Mouse (Mus musculus) left cerebral cortex, postnatal 4 days (tissue): ENCODE data around the gene Pde3a. TPM values are rescaled to one million over a fixed set of nuclear protein-coding genes. Genes with fewer than 3 reads are reported as not detected.

Experiments used
- DNase-seq: peaks from one replicate; pipeline ENCODE4 v3.0.0-alpha.2; 2022
- intact Hi-C: fragments of 180-260 bp; cut with DNase I; formaldehyde crosslinking; loops from one replicate; pipeline ENCODE4 v1.15.1; 2025
- total RNA-seq, 2 experiments: library from RNA; stranded (reverse); gene quantifications; 2 replicates each; pipeline ENCODE4 v1.2.3; 2021

Gene Pde3a
- 1 to 10 TPM; 2.3 to 3.2 TPM for total RNA-seq

GRCm38 (mm10) chr6:141248691-141249584 lies at the start of gene Pde3a:
Pde3a (plus strand) TSS chr6:141249269.
- DNase-seq: peak; percentile 13
- intact Hi-C loops: no loop called here

DNA sequence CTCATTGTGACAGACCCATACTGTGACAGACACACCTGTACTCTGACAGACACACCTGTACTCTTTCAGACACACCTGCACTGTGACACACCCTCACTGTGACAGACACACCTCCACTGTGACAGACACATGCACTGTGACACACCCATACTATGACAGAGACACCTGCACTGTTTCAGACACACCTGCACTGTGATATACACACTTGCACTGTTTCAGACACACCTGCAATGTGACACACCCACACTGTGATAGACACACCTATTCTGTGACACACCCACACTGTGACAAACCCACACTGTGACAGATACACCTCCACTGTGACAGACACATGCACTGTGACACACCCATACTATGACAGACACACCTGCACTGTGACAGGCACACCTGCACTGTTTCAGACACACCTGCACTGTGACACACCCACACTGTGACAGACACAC lies 48.9 kb upstream of the Pde3a start:
- intact Hi-C loops: no loop called here
- DNase-seq: no peak

DNA sequence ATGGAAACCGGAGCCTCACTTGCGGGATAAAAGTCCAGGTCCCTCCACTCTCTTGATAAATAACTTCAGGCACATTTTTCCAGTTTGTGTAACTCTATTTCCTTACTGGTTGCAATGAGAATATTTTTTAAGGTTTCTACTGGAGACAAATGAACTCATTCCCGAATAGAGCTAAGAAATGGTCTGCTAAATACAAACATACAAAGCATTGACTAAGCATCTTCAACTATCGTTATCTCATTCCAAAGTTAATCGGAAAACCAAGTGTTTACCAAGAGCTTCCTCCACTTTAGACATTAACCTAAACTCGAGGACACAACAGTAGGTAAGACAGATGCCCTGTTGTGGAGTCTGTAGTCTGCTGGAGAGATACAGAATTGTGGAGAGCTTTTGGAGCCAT lies 41.5 kb upstream of the Pde3a start:
- intact Hi-C loops: no loop called here

GRCm38 (mm10) chr6:141208283-141208872 lies 40.7 kb upstream of the Pde3a start:
- no peak for DNase-seq
- intact Hi-C loops: no loop called here

More for the DNA sequence above, 41.5 kb upstream of the Pde3a start:
- DNase-seq: no peak

GRCm38 (mm10) chr6:141210021-141210420 lies 39.0 kb upstream of the Pde3a start:
- intact Hi-C loops: no loop called here
- no peak for DNase-seq

DNA sequence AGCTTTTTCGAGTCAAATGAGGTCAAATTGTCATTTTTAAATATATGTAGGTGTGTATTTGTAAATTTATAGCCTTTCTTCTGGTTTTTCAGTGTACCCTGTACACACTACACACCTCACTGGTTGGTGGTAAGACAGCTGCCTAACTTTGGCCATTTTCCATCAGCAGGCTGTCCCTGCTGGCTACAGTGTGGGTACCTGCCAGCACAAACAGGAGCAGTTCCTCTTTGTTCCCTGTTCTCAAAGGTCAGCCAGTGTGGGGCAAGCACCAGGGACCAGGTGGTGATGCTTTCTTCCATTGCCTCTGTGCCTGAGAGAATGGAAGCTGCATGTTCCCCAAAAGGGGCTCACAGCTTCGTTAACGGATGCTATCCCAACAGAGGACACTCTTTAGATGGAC lies 28.0 kb upstream of the Pde3a start:
- peak; percentile 50 for DNase-seq
- intact Hi-C loops: no loop called here

- DNase-seq: no peak
- intact Hi-C loops: no loop called here
Measured at GRCm38 (mm10) chr6:141226851-141227657, 22.0 kb upstream of the Pde3a start.

DNA sequence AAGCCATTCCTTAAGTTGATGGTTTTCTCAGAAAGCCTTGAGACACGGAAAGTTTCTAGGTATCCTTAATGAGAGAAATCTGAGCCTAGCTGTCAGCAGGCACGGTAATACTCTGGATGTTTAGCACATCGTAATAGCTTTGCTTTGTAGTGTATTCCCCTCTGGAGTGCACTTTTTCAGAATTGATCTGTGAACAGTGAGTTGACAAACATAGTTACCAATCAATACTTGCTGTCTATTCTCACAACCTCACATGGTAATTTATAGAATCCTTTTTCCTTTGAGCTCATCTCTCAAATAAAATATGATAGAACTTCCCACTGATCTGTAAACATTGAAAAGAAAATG lies 21.4 kb upstream of the Pde3a start:
- intact Hi-C loops: no loop called here
- no peak for DNase-seq

DNA sequence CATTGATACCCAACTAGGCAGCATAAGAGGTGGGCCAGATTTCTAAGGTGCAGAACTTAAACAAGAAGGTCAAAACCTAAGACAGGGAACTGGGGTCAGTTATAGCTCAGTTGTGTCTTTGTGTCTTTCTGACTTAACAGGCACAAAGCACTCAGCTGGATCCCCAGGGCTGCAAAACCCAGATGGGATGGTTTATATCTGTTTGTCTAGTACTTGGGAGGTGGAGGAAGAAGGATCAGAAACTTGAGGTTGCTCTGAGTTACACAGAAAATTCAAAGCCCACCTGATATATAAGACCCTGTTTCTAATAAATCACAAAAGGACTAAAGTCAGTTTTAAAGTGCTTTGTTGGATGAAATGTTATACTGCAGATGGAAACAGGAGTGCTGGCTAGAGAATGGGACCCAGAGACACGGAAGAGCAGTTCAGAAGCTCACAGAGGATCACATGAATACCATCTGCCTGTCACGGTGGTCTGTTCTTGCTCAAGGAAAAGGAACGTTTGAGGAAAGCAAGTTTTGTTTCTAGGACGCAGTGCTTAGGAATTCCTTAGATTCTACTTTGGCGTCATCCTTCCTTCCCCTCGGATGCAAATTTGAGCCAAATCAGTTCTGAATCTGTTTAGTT lies 16.2 kb upstream of the Pde3a start:
- intact Hi-C loops: no loop called here
- DNase-seq: no peak

DNA sequence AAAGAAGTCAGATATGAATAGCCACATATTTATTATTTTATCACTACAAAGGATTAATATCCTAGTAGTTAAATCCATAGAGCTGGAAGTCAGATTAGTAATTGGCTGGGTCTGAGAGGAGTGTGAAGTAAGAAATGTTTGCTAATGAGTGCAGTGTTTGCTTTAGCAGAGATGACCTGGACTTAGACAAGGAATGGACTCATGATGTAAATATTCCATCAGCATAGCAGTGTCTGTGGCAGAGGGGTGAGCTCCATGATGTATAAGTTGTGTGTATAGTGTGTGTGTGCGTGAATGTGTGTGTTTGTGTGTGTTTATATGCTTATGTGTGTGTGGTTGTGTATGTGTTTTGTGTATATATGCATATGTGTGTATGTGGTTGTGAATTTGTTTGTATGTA lies 7.3 kb upstream of the Pde3a start:
- intact Hi-C loops: no loop called here
- DNase-seq: no peak

- no peak for DNase-seq
- intact Hi-C loops: no loop called here
Measured at GRCm38 (mm10) chr6:141245089-141245488, 4.0 kb upstream of the Pde3a start.

GRCm38 (mm10) chr6:141246391-141246790 lies 2.7 kb upstream of the Pde3a start:
- intact Hi-C loops: no loop called here
- DNase-seq: peak; percentile 85

GRCm38 (mm10) chr6:141248081-141248480 lies 988 bp upstream of the Pde3a start:
- intact Hi-C loops: no loop called here
- DNase-seq: no peak

DNA sequence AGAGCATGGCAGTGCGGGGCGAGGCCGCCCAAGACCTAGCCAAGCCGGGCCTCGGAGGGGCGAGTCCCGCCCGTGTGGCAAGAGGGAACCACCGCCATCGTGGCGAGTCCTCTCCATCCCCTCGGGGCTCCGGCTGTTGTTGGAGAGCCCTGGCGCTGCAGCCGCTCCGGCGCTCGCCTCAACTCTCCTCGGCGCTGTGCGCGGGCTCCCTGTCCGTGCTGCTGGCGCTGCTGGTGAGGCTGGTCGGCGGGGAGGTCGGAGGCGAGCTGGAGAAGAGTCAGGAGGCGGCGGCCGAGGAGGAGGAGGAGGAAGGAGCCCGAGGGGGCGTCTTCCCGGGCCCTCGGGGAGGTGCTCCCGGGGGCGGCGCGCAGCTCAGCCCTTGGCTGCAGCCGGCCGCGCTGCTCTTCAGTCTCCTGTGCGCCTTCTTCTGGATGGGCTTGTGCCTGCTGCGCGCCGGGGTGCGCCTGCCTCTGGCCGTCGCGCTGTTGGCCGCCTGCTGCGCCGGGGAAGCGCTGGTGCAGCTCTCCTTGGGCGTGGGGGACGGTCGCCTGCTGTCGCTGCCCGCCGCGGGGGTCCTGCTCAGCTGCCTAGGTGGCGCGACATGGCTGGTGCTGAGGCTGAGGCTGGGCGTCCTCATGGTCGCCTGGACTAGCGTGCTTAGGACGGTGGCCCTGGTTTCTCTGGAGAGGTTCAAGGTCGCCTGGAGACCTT lies 671 bp downstream of the Pde3a start:
- peak; percentile 66 for DNase-seq
- intact Hi-C loops: loop anchor here (10.0 kb wide), 1 partner anchor 485 kb away; no protein-coding TSS in a partner anchor

DNA sequence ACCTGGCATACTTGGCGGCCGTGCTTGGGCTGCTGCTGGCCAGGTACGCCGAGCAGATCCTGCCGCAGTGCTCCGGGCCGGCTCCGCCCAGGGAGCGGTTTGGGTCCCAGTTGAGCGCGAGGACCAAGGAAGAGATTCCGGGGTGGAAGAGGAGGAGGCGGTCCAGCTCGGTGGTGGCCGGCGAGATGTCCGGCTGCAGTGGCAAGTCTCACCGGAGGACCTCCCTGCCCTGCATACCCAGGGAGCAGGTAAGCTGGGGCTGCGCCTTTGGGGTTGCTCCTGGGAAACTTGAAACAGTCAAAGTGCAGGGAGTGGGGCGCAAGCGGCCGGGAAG lies 1.2 kb downstream of the Pde3a start:
- intact Hi-C loops: loop anchor here (10.0 kb wide), 1 partner anchor 485 kb away; no protein-coding TSS in a partner anchor
- DNase-seq: no peak

- no peak for DNase-seq
- intact Hi-C loops: loop anchor here (10.0 kb wide), 1 partner anchor 486 kb away; no protein-coding TSS in a partner anchor
Measured at GRCm38 (mm10) chr6:141250984-141251383, 1.9 kb downstream of the Pde3a start.

GRCm38 (mm10) chr6:141252520-141252919 lies 3.5 kb downstream of the Pde3a start:
- intact Hi-C loops: loop anchor here (10.0 kb wide), 1 partner anchor 488 kb away; no protein-coding TSS in a partner anchor
- DNase-seq: no peak

- intact Hi-C loops: loop anchor here (10.0 kb wide), 1 partner anchor 490 kb away; no protein-coding TSS in a partner anchor
- no peak for DNase-seq
Measured at GRCm38 (mm10) chr6:141254956-141255355, 5.9 kb downstream of the Pde3a start.

DNA sequence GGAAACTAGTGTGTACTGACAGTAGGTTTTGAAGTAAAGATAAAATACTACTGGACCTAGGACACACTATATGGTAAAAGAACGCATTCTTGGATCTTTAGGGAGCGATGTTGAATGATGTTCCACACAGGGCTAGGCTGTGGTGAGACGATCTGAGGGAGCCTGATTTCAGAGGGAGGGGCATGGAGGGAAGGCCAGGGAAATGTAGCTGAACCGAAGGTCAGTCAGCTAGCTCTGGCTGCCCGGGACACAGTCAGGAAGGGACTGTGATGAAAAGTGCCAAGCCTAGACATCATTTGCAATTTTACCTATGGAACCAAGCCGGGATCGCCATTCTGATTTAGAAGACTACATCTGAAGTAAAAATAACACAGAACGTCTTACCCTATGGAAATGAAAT lies 7.8 kb downstream of the Pde3a start:
- no peak for DNase-seq
- intact Hi-C loops: loop anchor here (10.0 kb wide), 1 partner anchor 492 kb away; no protein-coding TSS in a partner anchor
